Mouse (Mus musculus) embryonic facial prominence, embryonic 14.5 days (tissue): Measurements from ENCODE around the gene Cep131. TPM values are rescaled to one million over a fixed set of nuclear protein-coding genes. Genes with fewer than 3 reads are reported as not detected.

ENCODE experiments used
- ATAC-seq: fragments of 200-750 bp; cut with Nextera tagmentation; 2 replicates; pipeline ENCODE4 v1.8.0; 2017; ENCODE audit warnings: low read depth, moderate number of reproducible peaks, moderate TSS enrichment
- DNase-seq: peaks from one replicate; pipeline ENCODE4 v3.0.0-alpha.2; 2015; ENCODE audit warnings: low spot score
- H3K27ac ChIP-seq: fragments of 300-500 bp; sonication (generic); replicated peaks from 2 replicates; pipeline ENCODE4 v1.5.1; 2014; ENCODE audit warnings: low read depth, mild to moderate bottlenecking, low read length, moderate library complexity
- H3K27me3 ChIP-seq: fragments of 300-500 bp; sonication (generic); replicated peaks from 2 replicates; pipeline ENCODE4 v1.6.1; 2014; ENCODE audit warnings: low read length; ENCODE audit not compliant: control insufficient read depth, insufficient read depth
- H3K36me3 ChIP-seq: fragments of 300-500 bp; sonication (generic); 2 replicates; pipeline ENCODE4 v1.6.1; 2014; ENCODE audit warnings: low read length, mixed read lengths; ENCODE audit not compliant: control insufficient read depth, insufficient read depth
- H3K4me1 ChIP-seq: fragments of 300-500 bp; sonication (generic); 2 replicates; pipeline ENCODE4 v1.6.1; 2014; ENCODE audit warnings: antibody characterized with exemption, low read length; ENCODE audit not compliant: control insufficient read depth, insufficient read depth
- H3K4me2 ChIP-seq: fragments of 300-500 bp; sonication (generic); 2 replicates; pipeline ENCODE4 v1.6.1; 2014; ENCODE audit warnings: low read depth, mild to moderate bottlenecking, low read length, moderate library complexity, mixed read lengths
- H3K4me3 ChIP-seq: fragments of 300-500 bp; sonication (generic); 2 replicates; pipeline ENCODE4 v1.5.1; 2014; ENCODE audit warnings: low read depth, mild to moderate bottlenecking, low read length
- H3K9ac ChIP-seq: fragments of 300-500 bp; sonication (generic); 2 replicates; pipeline ENCODE4 v1.6.1; 2014; ENCODE audit warnings: low read depth, mild to moderate bottlenecking, low read length, moderate library complexity, mixed read lengths
- H3K9me3 ChIP-seq: fragments of 300-500 bp; sonication (generic); 2 replicates; pipeline ENCODE4 v1.6.1; 2016; ENCODE audit warnings: low read length; ENCODE audit not compliant: control insufficient read depth
- WGBS: fragments of 180-500 bp; shearing (Covaris S2); extraction: QIAGEN DNeasy Blood & Tissue Kit; methylation state at CpG from one replicate; pipeline ENCODE4 v1.1.7; 2014; 5-methylcytosine and 5-hydroxymethylcytosine counted together
- polyA plus RNA-seq: library from polyadenylated mRNA; unstranded; fragments of >200 nt; fragmentation: Nextera tagmentation; extraction: Ambion mirVana; gene quantifications from 2 replicates; pipeline ENCODE4 v1.2.1, GENCODE M21; 2014

Gene Cep131
- polyA plus RNA-seq, 1 experiment from 2014 or later = 28.2 TPM

- DNase-seq (no peak), ATAC-seq (no peak)
- Histone ChIP-seq H3K36me3 (peaks cover 54% of the 10 kb centered on the region), H3K4me2 (no peak overlapping the region), H3K9ac (no peak overlapping the region), H3K9me3 (no peaks in the 10 kb centered on the region), H3K27me3 (no peaks in the 10 kb centered on the region), H3K4me1 (no peaks in the 10 kb centered on the region), H3K27ac (no peak overlapping the region), H3K4me3 (no peak overlapping the region)
- 78% methylated on average over 9 of the region's 9 CpGs for WGBS
These were observed 21.2 kb upstream of the Cep131 start for GRCm38 (mm10) chr11:120107796-120108195.

- Histone ChIP-seq H3K27ac (no peak overlapping the region), H3K4me2 (no peak overlapping the region), H3K4me3 (no peak overlapping the region), H3K36me3 (peaks cover 54% of the 10 kb centered on the region), H3K9me3 (no peaks in the 10 kb centered on the region), H3K4me1 (no peaks in the 10 kb centered on the region), H3K27me3 (no peaks in the 10 kb centered on the region), H3K9ac (no peak overlapping the region)
- 74% methylated on average over 2 of the region's 2 CpGs for WGBS
- DNase-seq (no peak), ATAC-seq (no peak)
These were observed 20.4 kb upstream of the Cep131 start for GRCm38 (mm10) chr11:120107026-120107425.

- no peaks in the 10 kb centered on the region for H3K27me3 ChIP-seq
- H3K9me3 ChIP-seq = no peaks in the 10 kb centered on the region
- no peak overlapping the region for H3K4me3 ChIP-seq
- peaks cover 46% of the 10 kb centered on the region for H3K36me3 ChIP-seq
- peaks cover 6% of the 10 kb centered on the region for H3K4me1 ChIP-seq
- DNase-seq (no peak), ATAC-seq (no peak)
- H3K4me2 ChIP-seq = no peak overlapping the region
- WGBS = 92% methylated on average over 3 of the region's 3 CpGs
- no peak overlapping the region for H3K27ac ChIP-seq
- no peak overlapping the region for H3K9ac ChIP-seq
These were observed 16.9 kb upstream of the Cep131 start for GRCm38 (mm10) chr11:120103431-120103997.

GRCm38 (mm10) chr11:120101036-120101435 is 14.4 kb upstream of the Cep131 start:
- Histone ChIP-seq H3K9ac (no peak overlapping the region), H3K9me3 (no peaks in the 10 kb centered on the region)
- 3% methylated on average over 3 of the region's 3 CpGs for WGBS

GRCm38 (mm10) chr11:120098588-120099511 is 12.2 kb upstream of the Cep131 start, which contains the start of the genes Tepsin and Ndufaf8:
TSS of gene Tepsin (minus strand) at chr11:120098731.
TSS of gene Ndufaf8 (plus strand) at chr11:120098928.
- under 1% methylated on average over 55 of the region's 77 CpGs for WGBS

More at GRCm38 (mm10) chr11:120101036-120101435, 14.4 kb upstream of the Cep131 start:
- ATAC-seq = no peak
- Histone ChIP-seq H3K4me3 (no peak overlapping the region), H3K27me3 (no peaks in the 10 kb centered on the region), H3K4me2 (no peak overlapping the region), H3K36me3 (peaks cover 35% of the 10 kb centered on the region), H3K4me1 (peaks cover 14% of the 10 kb centered on the region), H3K27ac (no peak overlapping the region)
- DNase-seq = peak; percentile 73

GRCm38 (mm10) chr11:120092817-120093591 is 6.4 kb upstream of the Cep131 start:
- H3K27me3 ChIP-seq = no peaks in the 10 kb centered on the region
- no peak overlapping the region for H3K9ac ChIP-seq
- peaks cover 7% of the 10 kb centered on the region; the same call in 1 of the 2 replicates for H3K4me1 ChIP-seq
- peak; percentile 34; the same call in 1 of the 2 replicates for ATAC-seq
- DNase-seq = no peak
- no peak overlapping the region for H3K4me3 ChIP-seq
- WGBS = 79% methylated on average over 21 of the region's 23 CpGs
- no peak overlapping the region for H3K27ac ChIP-seq
- no peaks in the 10 kb centered on the region for H3K9me3 ChIP-seq
- H3K4me2 ChIP-seq = no peak overlapping the region
- H3K36me3 ChIP-seq = peaks cover 58% of the 10 kb centered on the region

More at GRCm38 (mm10) chr11:120098588-120099511, 12.2 kb upstream of the Cep131 start, which contains the start of the genes Tepsin and Ndufaf8:
- Histone ChIP-seq H3K9me3 (no peaks in the 10 kb centered on the region), H3K27ac (peak within 1 kb of the TSS; percentile 92), H3K4me2 (peak within 1 kb of the TSS; percentile 92), H3K4me3 (peak within 1 kb of the TSS; percentile 73), H3K36me3 (peaks cover 35% of the 10 kb centered on the region), H3K27me3 (no peaks in the 10 kb centered on the region), H3K9ac (peak within 1 kb of the TSS; percentile 91), H3K4me1 (peaks cover 14% of the 10 kb centered on the region)
- peak; percentile 98 for ATAC-seq
- peak; percentile 98 for DNase-seq

- Histone ChIP-seq H3K27me3 (no peaks in the 10 kb centered on the region), H3K4me2 (no peak overlapping the region), H3K36me3 (peaks cover 55% of the 10 kb centered on the region), H3K4me3 (no peak overlapping the region), H3K9ac (no peak overlapping the region), H3K4me1 (peaks cover 5% of the 10 kb centered on the region), H3K9me3 (no peaks in the 10 kb centered on the region), H3K27ac (no peak overlapping the region)
- DNase-seq (no peak), ATAC-seq (no peak)
- WGBS = 90% methylated on average over 4 of the region's 4 CpGs
These were observed 4.0 kb upstream of the Cep131 start for GRCm38 (mm10) chr11:120090661-120091060.
